Mouse (Mus musculus): ENCODE measurements around the gene Kcnh1. TPM values are rescaled to one million over a fixed set of nuclear protein-coding genes. Genes with fewer than 3 reads are reported as not detected.

The Kcnh1 gene
- polyA plus RNA-seq, 1 experiment, result not detected

GRCm38 (mm10) chr1:192359212-192359611 is 168.6 kb downstream of the Kcnh1 start:
- no peak overlapping the region for H3K4me3 ChIP-seq (replicated peaks)
- no peak for TF ChIP-seq GATA1 (IDR thresholded peaks at IDR 0.05; ENCODE audit: low read length)
- TF ChIP-seq TAL1 (IDR thresholded peaks at IDR 0.05; ENCODE audit: low read length), result no peak
- H3K9me3 ChIP-seq (ENCODE audit: control insufficient read depth, low read length), result no peaks in the 10 kb centered on the region
- H3K27me3 ChIP-seq (ENCODE audit: control insufficient read depth), result peaks cover 2% of the 10 kb centered on the region; the same call in 1 of the 2 replicates
- no peaks in the 10 kb centered on the region for H3K36me3 ChIP-seq (ENCODE audit: control insufficient read depth)
- no peaks in the 10 kb centered on the region for H3K4me1 ChIP-seq (ENCODE audit: control insufficient read depth)

GRCm38 (mm10) chr1:192368336-192368735 is 177.8 kb downstream of the Kcnh1 start:
- Histone ChIP-seq H3K36me3 (ENCODE audit: control insufficient read depth) (no peaks in the 10 kb centered on the region), H3K9me3 (ENCODE audit: control insufficient read depth, low read length) (no peaks in the 10 kb centered on the region), H3K4me1 (ENCODE audit: control insufficient read depth) (no peaks in the 10 kb centered on the region), H3K4me3 (replicated peaks) (no peak overlapping the region), H3K27me3 (ENCODE audit: control insufficient read depth) (no peaks in the 10 kb centered on the region; the same call in 1 of the 2 replicates)
- TF ChIP-seq GATA1 (IDR thresholded peaks at IDR 0.05; ENCODE audit: low read length) (no peak), TAL1 (IDR thresholded peaks at IDR 0.05; ENCODE audit: low read length) (no peak)

GRCm38 (mm10) chr1:192371943-192372614 is 181.5 kb downstream of the Kcnh1 start:
- Histone ChIP-seq H3K27me3 (ENCODE audit: control insufficient read depth) (no peaks in the 10 kb centered on the region; the same call in 1 of the 2 replicates), H3K36me3 (ENCODE audit: control insufficient read depth) (no peaks in the 10 kb centered on the region), H3K9me3 (ENCODE audit: control insufficient read depth, low read length) (no peaks in the 10 kb centered on the region), H3K4me1 (ENCODE audit: control insufficient read depth) (no peaks in the 10 kb centered on the region), H3K4me3 (replicated peaks) (no peak overlapping the region)
- no peak for TF ChIP-seq TAL1 (IDR thresholded peaks at IDR 0.05; ENCODE audit: low read length)
- TF ChIP-seq GATA1 (IDR thresholded peaks at IDR 0.05; ENCODE audit: low read length), result no peak

GRCm38 (mm10) chr1:192378546-192379075 is 188.0 kb downstream of the Kcnh1 start:
- no peaks in the 10 kb centered on the region for H3K36me3 ChIP-seq (ENCODE audit: control insufficient read depth)
- peaks cover 7% of the 10 kb centered on the region; the same call in 1 of the 2 replicates for H3K27me3 ChIP-seq (ENCODE audit: control insufficient read depth)
- no peaks in the 10 kb centered on the region for H3K9me3 ChIP-seq (ENCODE audit: control insufficient read depth, low read length)
- no peak overlapping the region for H3K4me3 ChIP-seq (replicated peaks)
- H3K4me1 ChIP-seq (ENCODE audit: control insufficient read depth), result no peaks in the 10 kb centered on the region
- TF ChIP-seq GATA1 (IDR thresholded peaks at IDR 0.05; ENCODE audit: low read length) (no peak), TAL1 (IDR thresholded peaks at IDR 0.05; ENCODE audit: low read length) (no peak)

GRCm38 (mm10) chr1:192380596-192381041 is 190.0 kb downstream of the Kcnh1 start:
- Histone ChIP-seq H3K9me3 (ENCODE audit: control insufficient read depth, low read length) (no peaks in the 10 kb centered on the region), H3K36me3 (ENCODE audit: control insufficient read depth) (no peaks in the 10 kb centered on the region), H3K4me1 (ENCODE audit: control insufficient read depth) (no peaks in the 10 kb centered on the region), H3K27me3 (ENCODE audit: control insufficient read depth) (peaks cover 7% of the 10 kb centered on the region; the same call in 1 of the 2 replicates), H3K4me3 (replicated peaks) (no peak overlapping the region)
- no peak for TF ChIP-seq TAL1 (IDR thresholded peaks at IDR 0.05; ENCODE audit: low read length)
- no peak for TF ChIP-seq GATA1 (IDR thresholded peaks at IDR 0.05; ENCODE audit: low read length)

- Histone ChIP-seq H3K4me3 (replicated peaks) (no peak overlapping the region), H3K36me3 (ENCODE audit: control insufficient read depth) (no peaks in the 10 kb centered on the region)
These were observed 197.1 kb downstream of the Kcnh1 start for GRCm38 (mm10) chr1:192387624-192388023.

GRCm38 (mm10) chr1:192391041-192391440 is 200.5 kb downstream of the Kcnh1 start:
- TF ChIP-seq TAL1 (IDR thresholded peaks at IDR 0.05; ENCODE audit: low read length) (no peak), GATA1 (IDR thresholded peaks at IDR 0.05; ENCODE audit: low read length) (no peak)
- peaks cover 5% of the 10 kb centered on the region; the same call in 1 of the 2 replicates for H3K27me3 ChIP-seq (ENCODE audit: control insufficient read depth)
- H3K9me3 ChIP-seq (ENCODE audit: control insufficient read depth, low read length), result no peaks in the 10 kb centered on the region
- H3K4me1 ChIP-seq (ENCODE audit: control insufficient read depth), result no peaks in the 10 kb centered on the region
- H3K4me3 ChIP-seq (replicated peaks), result no peak overlapping the region
- no peaks in the 10 kb centered on the region for H3K36me3 ChIP-seq (ENCODE audit: control insufficient read depth)

More at GRCm38 (mm10) chr1:192387624-192388023, 197.1 kb downstream of the Kcnh1 start:
- Histone ChIP-seq H3K27me3 (ENCODE audit: control insufficient read depth) (peaks cover 3% of the 10 kb centered on the region; the same call in 1 of the 2 replicates), H3K9me3 (ENCODE audit: control insufficient read depth, low read length) (no peaks in the 10 kb centered on the region), H3K4me1 (ENCODE audit: control insufficient read depth) (no peaks in the 10 kb centered on the region)
- TF ChIP-seq GATA1 (IDR thresholded peaks at IDR 0.05; ENCODE audit: low read length) (no peak), TAL1 (IDR thresholded peaks at IDR 0.05; ENCODE audit: low read length) (no peak)

- TF ChIP-seq TAL1 (IDR thresholded peaks at IDR 0.05; ENCODE audit: low read length) (no peak), GATA1 (IDR thresholded peaks at IDR 0.05; ENCODE audit: low read length) (no peak)
- Histone ChIP-seq H3K4me3 (replicated peaks) (no peak overlapping the region), H3K4me1 (ENCODE audit: control insufficient read depth) (no peaks in the 10 kb centered on the region), H3K36me3 (ENCODE audit: control insufficient read depth) (no peaks in the 10 kb centered on the region), H3K9me3 (ENCODE audit: control insufficient read depth, low read length) (no peaks in the 10 kb centered on the region), H3K27me3 (ENCODE audit: control insufficient read depth) (peaks cover 3% of the 10 kb centered on the region; the same call in 1 of the 2 replicates)
These were observed 201.7 kb downstream of the Kcnh1 start for GRCm38 (mm10) chr1:192392232-192392631.

GRCm38 (mm10) chr1:192399667-192400490 is 209.3 kb downstream of the Kcnh1 start:
- Histone ChIP-seq H3K36me3 (ENCODE audit: control insufficient read depth) (no peaks in the 10 kb centered on the region), H3K27me3 (ENCODE audit: control insufficient read depth) (peaks cover 7% of the 10 kb centered on the region; the same call in 1 of the 2 replicates), H3K9me3 (ENCODE audit: control insufficient read depth, low read length) (no peaks in the 10 kb centered on the region), H3K4me1 (ENCODE audit: control insufficient read depth) (no peaks in the 10 kb centered on the region), H3K4me3 (replicated peaks) (no peak overlapping the region)
- TF ChIP-seq TAL1 (IDR thresholded peaks at IDR 0.05; ENCODE audit: low read length) (no peak), GATA1 (IDR thresholded peaks at IDR 0.05; ENCODE audit: low read length) (no peak)
